8 mouse cellular contexts compared by ENCODE assay signal in the genomic region with DNA sequence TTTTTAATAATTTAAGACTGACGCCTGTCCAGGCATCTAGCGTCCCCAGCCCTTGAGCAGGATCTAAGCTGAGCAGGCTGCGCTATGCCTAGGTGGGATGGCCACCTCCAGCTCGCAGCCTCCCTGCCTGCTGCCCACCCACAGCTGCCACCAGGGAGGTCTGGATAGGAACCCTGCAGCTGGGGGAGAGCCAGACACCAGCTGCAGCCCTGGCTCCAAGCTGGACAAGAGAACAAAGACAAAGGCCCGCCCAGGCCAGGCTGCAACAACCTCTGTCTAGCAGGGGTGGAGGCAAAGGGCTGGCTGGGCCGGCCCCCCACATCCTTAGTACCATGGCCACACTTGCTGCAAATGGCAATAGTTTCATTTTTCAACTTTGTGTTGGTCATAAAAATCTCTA. TPM values are rescaled to one million over a fixed set of nuclear protein-coding genes. Genes with fewer than 3 reads are reported as not detected.
A peak's percentile ranks its signal among the peaks of the same experiment; 100 is the strongest.
DNase-seq lines count a peak whose midpoint lies in the region; ATAC-seq and TF ChIP-seq lines count a peak whose summit lies in the region.

No protein-coding gene starts in this region.

- peak overlapping the region; percentile 44 for H3K9ac ChIP-seq in embryonic facial prominence, embryonic 11.5 days (replicated peaks; ENCODE audit: low read length)
- no peak overlapping the region; the same call in 1 of the 2 replicates for H3K9ac ChIP-seq in lung, postnatal 0 days (replicated peaks; ENCODE audit: low read depth)
- no peak overlapping the region for H3K9ac ChIP-seq in stomach, postnatal 0 days (ENCODE audit: low read length)

- no peaks in the 10 kb centered on the region for H3K27me3 ChIP-seq in embryonic facial prominence, embryonic 11.5 days (ENCODE audit: control insufficient read depth, insufficient read depth, low read length)
- peaks cover 45% of the 10 kb centered on the region for H3K27me3 ChIP-seq in hindbrain, embryonic 10.5 days (ENCODE audit: insufficient read depth, poor library complexity, severe bottlenecking)
- no peaks in the 10 kb centered on the region for H3K27me3 ChIP-seq in lung, postnatal 0 days (replicated peaks; ENCODE audit: insufficient read depth, low read length)
- H3K27me3 ChIP-seq in stomach, postnatal 0 days (ENCODE audit: control insufficient read depth, insufficient read depth, low read length), result no peaks in the 10 kb centered on the region

- H3K4me3 ChIP-seq in embryonic facial prominence, embryonic 11.5 days (ENCODE audit: low read depth, low read length), result no peak overlapping the region
- 0 out of 2 replicates have a peak overlapping the region, but pooled peaks have one; percentile 18 for H3K4me3 ChIP-seq in hindbrain, embryonic 10.5 days
- H3K4me3 ChIP-seq in lung, postnatal 0 days (ENCODE audit: low read depth, low read length), result no peak overlapping the region
- no peak overlapping the region for H3K4me3 ChIP-seq in stomach, postnatal 0 days (ENCODE audit: low read depth, low read length)

- no peaks in the 10 kb centered on the region for H3K9me3 ChIP-seq in embryonic facial prominence, embryonic 11.5 days (replicated peaks; ENCODE audit: control insufficient read depth, low read length)
- H3K9me3 ChIP-seq in hindbrain, embryonic 10.5 days, result no peaks in the 10 kb centered on the region
- H3K9me3 ChIP-seq in lung, postnatal 0 days (ENCODE audit: low read length), result no peaks in the 10 kb centered on the region
- no peaks in the 10 kb centered on the region for H3K9me3 ChIP-seq in stomach, postnatal 0 days (ENCODE audit: control insufficient read depth, low read length)

- no peaks in the 10 kb centered on the region for H3K36me3 ChIP-seq in embryonic facial prominence, embryonic 11.5 days (replicated peaks; ENCODE audit: control insufficient read depth, insufficient read depth, low read depth, low read length)
- H3K36me3 ChIP-seq in hindbrain, embryonic 10.5 days, result peaks cover 15% of the 10 kb centered on the region
- H3K36me3 ChIP-seq in lung, postnatal 0 days (ENCODE audit: insufficient read depth, low read length), result no peaks in the 10 kb centered on the region
- H3K36me3 ChIP-seq in stomach, postnatal 0 days (ENCODE audit: control insufficient read depth, insufficient read depth, low read length), result no peaks in the 10 kb centered on the region

- DNase-seq in left cerebral cortex, postnatal 4 days, result peak; percentile 84
- no peak for DNase-seq in left cerebral cortex, postnatal 36 days (ENCODE audit: low spot score in 2 of 2)
- peak; percentile 79 for DNase-seq in embryonic facial prominence, embryonic 11.5 days (ENCODE audit: low spot score)
- DNase-seq in hindbrain, embryonic 10.5 days (ENCODE audit: low spot score), result peak; percentile 86
- DNase-seq in lung, postnatal 0 days (ENCODE audit: low spot score), result peak; percentile 63
- DNase-seq in stomach, postnatal 0 days (ENCODE audit: low spot score), result peak; percentile 47
- no peak for DNase-seq in ovary, postnatal 14 days (ENCODE audit: low spot score)
- DNase-seq in frontal cortex, postnatal 14 days (ENCODE audit: low spot score in 2 of 2), result no peak

- no peak for TF ChIP-seq EP300 in lung, postnatal 0 days (IDR thresholded peaks at IDR 0.05)
- no peak for TF ChIP-seq EP300 in stomach, postnatal 0 days (optimal IDR thresholded peaks at IDR 0.05)

- peaks cover 19% of the 10 kb centered on the region for H3K4me1 ChIP-seq in embryonic facial prominence, embryonic 11.5 days (ENCODE audit: control insufficient read depth, insufficient read depth, low read length)
- peaks cover 81% of the 10 kb centered on the region for H3K4me1 ChIP-seq in hindbrain, embryonic 10.5 days (replicated peaks)
- peaks cover 27% of the 10 kb centered on the region for H3K4me1 ChIP-seq in lung, postnatal 0 days (ENCODE audit: insufficient read depth, low read depth, low read length)
- peaks cover 13% of the 10 kb centered on the region for H3K4me1 ChIP-seq in stomach, postnatal 0 days (replicated peaks; ENCODE audit: control insufficient read depth, insufficient read depth)

- H3K27ac ChIP-seq in embryonic facial prominence, embryonic 11.5 days (replicated peaks; ENCODE audit: low read depth, low read length), result peak overlapping the region; percentile 37
- H3K27ac ChIP-seq in hindbrain, embryonic 10.5 days, result peak overlapping the region; percentile 89
- H3K27ac ChIP-seq in lung, postnatal 0 days (ENCODE audit: low read length), result 0 out of 2 replicates have a peak overlapping the region, but pooled peaks have one; percentile 20
- H3K27ac ChIP-seq in stomach, postnatal 0 days (replicated peaks), result no peak overlapping the region; the same call in 1 of the 2 replicates

- no peak for TF ChIP-seq CTCF in lung, postnatal 0 days (IDR thresholded peaks at IDR 0.05)
- no peak for TF ChIP-seq CTCF in stomach, postnatal 0 days (IDR thresholded peaks at IDR 0.05; ENCODE audit: low read depth)

- peak; percentile 74 for ATAC-seq in embryonic facial prominence, embryonic 11.5 days (replicated peaks; ENCODE audit: insufficient number of reproducible peaks, low FRiP score, low TSS enrichment, low read depth)
- peak; percentile 58 for ATAC-seq in lung, postnatal 0 days
- peak; percentile 44; the same call in 1 of the 2 replicates for ATAC-seq in stomach, postnatal 0 days (ENCODE audit: low FRiP score, low TSS enrichment)

- WGBS in embryonic facial prominence, embryonic 11.5 days, result 10% methylated on average over 6 of the region's 6 CpGs
- WGBS in hindbrain, embryonic 10.5 days, result 8% methylated on average over 6 of the region's 6 CpGs
- 23% methylated on average over 6 of the region's 6 CpGs for WGBS in lung, postnatal 0 days
- 33% methylated on average over 6 of the region's 6 CpGs for WGBS in stomach, postnatal 0 days

- H3K4me2 ChIP-seq in embryonic facial prominence, embryonic 11.5 days (ENCODE audit: low read depth, low read length), result no peak overlapping the region
- no peak overlapping the region for H3K4me2 ChIP-seq in lung, postnatal 0 days (replicated peaks; ENCODE audit: low read depth, low read length)
- no peak overlapping the region for H3K4me2 ChIP-seq in stomach, postnatal 0 days (replicated peaks; ENCODE audit: low read depth)

- intact Hi-C loops in left cerebral cortex, postnatal 4 days (cut with DNase I), result loop anchor here (5.0 kb wide), 1 partner anchor 115 kb away; the partner anchor contains the start of gene Ier5
- intact Hi-C loops in left cerebral cortex, postnatal 36 days (cut with DNase I), result no loop called here

RNA-seq across cellular contexts. Expression of gene BC034090, which starts 31.8 kb away (rescaled TPM):
- total RNA-seq in left cerebral cortex, postnatal 4 days (2021), result 1 to 10 TPM; 3.3 to 7.7 TPM
- total RNA-seq in left cerebral cortex, postnatal 36 days (2021), result 10 to 100 TPM; 12.3 to 12.7 TPM
- polyA plus RNA-seq in embryonic facial prominence, embryonic 11.5 days (2014; fragmentation: Nextera tagmentation; extraction: Ambion mirVana), result 2.6 and 3.6 TPM in 2 replicates
- 5.3 and 6.2 TPM in 2 replicates for polyA plus RNA-seq in hindbrain, embryonic 10.5 days (2016; fragmentation: Nextera tagmentation; extraction: Ambion mirVana)
- polyA plus RNA-seq in lung, postnatal 0 days (2015; fragmentation: Nextera tagmentation; extraction: Ambion mirVana), result 2.4 and 2.7 TPM in 2 replicates
- polyA plus RNA-seq in stomach, postnatal 0 days (2015; fragmentation: Nextera tagmentation; extraction: Ambion mirVana), result 1.6 TPM in 2 replicates

RNA-seq across cellular contexts. Expression of gene Stx6, which starts 54.0 kb away (rescaled TPM):
- 100 to 1,000 TPM in 1 of 2 experiments, 10 to 100 TPM in 1; 99.3 to 102 TPM for total RNA-seq in left cerebral cortex, postnatal 4 days (2021)
- 100 to 1,000 TPM; 113 to 118 TPM for total RNA-seq in left cerebral cortex, postnatal 36 days (2021)
- polyA plus RNA-seq in embryonic facial prominence, embryonic 11.5 days (2014; fragmentation: Nextera tagmentation; extraction: Ambion mirVana), result 93.3 and 103 TPM in 2 replicates
- 84.4 and 101 TPM in 2 replicates for polyA plus RNA-seq in hindbrain, embryonic 10.5 days (2016; fragmentation: Nextera tagmentation; extraction: Ambion mirVana)
- polyA plus RNA-seq in lung, postnatal 0 days (2015; fragmentation: Nextera tagmentation; extraction: Ambion mirVana), result 74.3 and 77.4 TPM in 2 replicates
- polyA plus RNA-seq in stomach, postnatal 0 days (2015; fragmentation: Nextera tagmentation; extraction: Ambion mirVana), result 36.6 and 39.0 TPM in 2 replicates

Comparison
In these comparisons a context has a peak if more than half of its experiments do, and no peak if none do; other contexts are left out.
1. DNase-seq: peak in left cerebral cortex, postnatal 4 days (single experiment), embryonic facial prominence, embryonic 11.5 days (single experiment), hindbrain, embryonic 10.5 days (single experiment), lung, postnatal 0 days (single experiment) and stomach, postnatal 0 days (single experiment); none in left cerebral cortex, postnatal 36 days (0 of 2), ovary, postnatal 14 days (single experiment) and frontal cortex, postnatal 14 days (0 of 2).
2. Peak in every context shown above with its lines, with median percentiles within 50 percentile points of each other: ATAC-seq.